19 mouse cellular contexts compared by ENCODE assay signal in genomic region chr10:26059662-26060307, GRCm38 (mm10). TPM values are rescaled to one million over a fixed set of nuclear protein-coding genes. Genes with fewer than 3 reads are reported as not detected.
DNase-seq lines count a peak whose midpoint lies in the region.
"Had no signal": no experiment of that assay in that cellular context is flagged by ENCODE, and none has a peak within 500 bp of the region (broad histone marks: within the 10 kb centered on the region; RNA-seq: fewer than 3 reads in every experiment).

No protein-coding gene starts in this region.

- peak; percentile 64 for DNase-seq in heart, adult 11 months
- DNase-seq in heart, adult 18-20 months, result no peak
- peak; percentile 42 for DNase-seq in right cerebral cortex, adult 18-20 months
- DNase-seq in right cerebral cortex, postnatal 14 days, result no peak
- DNase-seq in left cerebral cortex, postnatal 36 days (ENCODE audit: low spot score in 2 of 2), result peak; percentile 40 to 41
- no peak for DNase-seq in adrenal gland, postnatal 25 days
- DNase-seq in retina, postnatal 1 day, result no peak
- DNase-seq: adrenal gland, adult 2 months; cerebellum, adult 2 months; cerebellum, postnatal 25 days; embryo, embryonic 11 days; kidney, adult 2 months; kidney, postnatal 10 days; liver; lung, postnatal 4 days had no signal

- intact Hi-C loops in left cerebral cortex, postnatal 36 days (cut with DNase I), result no loop called here

RNA-seq across cellular contexts. Expression of gene Gm9767, which starts 18.3 kb away (rescaled TPM):
- total RNA-seq in heart, adult 18-20 months (2021), result not detected
- 1 to 10 TPM; 1.0 to 1.1 TPM for total RNA-seq in left cerebral cortex, postnatal 36 days (2021)
- 0.46 TPM in 1 of 2 replicates, not detected in the other for total RNA-seq in adrenal gland, postnatal 25 days (2021)
- total RNA-seq: gastrocnemius, adult 8-10 months; hematopoietic stem cell, adult 5-6 weeks; megakaryocyte-erythroid progenitor cell, adult 5-6 weeks; MEL had no signal

RNA-seq across cellular contexts. Expression of gene Tmem200a, which starts 19.1 kb away (rescaled TPM):
- total RNA-seq in heart, adult 18-20 months (2021), result under 1 TPM in 1 of 2 experiments, not detected in 1; 0.15 TPM
- 10 to 100 TPM; 16.4 to 19.5 TPM for total RNA-seq in left cerebral cortex, postnatal 36 days (2021)
- total RNA-seq in adrenal gland, postnatal 25 days (2021), result 39.2 and 42.8 TPM in 2 replicates
- total RNA-seq: hematopoietic stem cell, adult 5-6 weeks; megakaryocyte-erythroid progenitor cell, adult 5-6 weeks; MEL had no signal

Comparison
In these comparisons a context has a peak if more than half of its experiments do, and no peak if none do; other contexts are left out.
1. DNase-seq: peak in heart, adult 11 months (single experiment), right cerebral cortex, adult 18-20 months (single experiment) and left cerebral cortex, postnatal 36 days (2 of 2); none in heart, adult 18-20 months (0 of 2), right cerebral cortex, postnatal 14 days (single experiment), adrenal gland, postnatal 25 days (single experiment) and retina, postnatal 1 day (single experiment).
2. RNA of gene Tmem200a, which starts 19.1 kb away (total RNA-seq): 39.2 to 42.8 TPM in adrenal gland, postnatal 25 days and 16.4 to 19.5 TPM in left cerebral cortex, postnatal 36 days; 0.15 TPM in heart, adult 18-20 months; every median in the first group is over 10 times any median in the second.